Mouse (Mus musculus): ENCODE measurements around the gene Slc9a2.

Gene Slc9a2

DNA sequence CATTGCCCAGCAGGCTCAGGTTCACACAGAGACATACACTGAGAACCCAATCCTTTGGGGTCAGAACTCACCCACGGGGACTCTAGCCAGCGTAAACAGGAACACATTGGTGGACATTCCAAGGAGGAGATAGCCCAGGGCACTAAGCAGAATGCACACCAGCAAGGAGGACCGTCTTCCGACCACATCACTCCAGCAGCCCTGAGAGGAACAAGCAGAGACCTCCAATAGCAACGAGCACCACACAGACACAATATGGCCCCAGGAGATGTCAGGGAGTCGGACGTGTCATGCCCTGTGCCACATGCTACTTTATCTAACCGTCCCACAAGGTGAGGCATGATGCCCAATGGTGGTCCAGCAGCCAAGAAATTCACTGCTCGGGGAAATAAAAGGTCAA lies 103.9 kb downstream of the Slc9a2 start:
- DNase-seq (ENCODE audit: inconsistent age in 2 of 2, low spot score in 1 of 2): no peak

GRCm38 (mm10) chr1:40785876-40786445 lies 105.6 kb downstream of the Slc9a2 start:
- no peak for DNase-seq (ENCODE audit: inconsistent age in 2 of 2, low spot score in 1 of 2)

GRCm38 (mm10) chr1:40788956-40789355 lies 108.6 kb downstream of the Slc9a2 start:
- no peak for DNase-seq (ENCODE audit: inconsistent age in 2 of 2, low spot score in 1 of 2)

GRCm38 (mm10) chr1:40789666-40790233 lies 109.4 kb downstream of the Slc9a2 start:
- peak in 1 of 2 experiments; percentile 66 for DNase-seq (ENCODE audit: inconsistent age in 2 of 2, low spot score in 1 of 2)

GRCm38 (mm10) chr1:40790324-40791141 lies 110.2 kb downstream of the Slc9a2 start, which contains the start of gene Mfsd9:
Gene Mfsd9 (minus strand): TSS chr1:40790687.
- peak; percentile 93 to 98 for DNase-seq (ENCODE audit: inconsistent age in 2 of 2, low spot score in 1 of 2)

- DNase-seq (ENCODE audit: inconsistent age in 2 of 2, low spot score in 1 of 2): no peak
Measured at GRCm38 (mm10) chr1:40795508-40795907, 115.1 kb downstream of the Slc9a2 start.

- DNase-seq (ENCODE audit: inconsistent age in 2 of 2, low spot score in 1 of 2): peak; percentile 65 to 89
Measured at GRCm38 (mm10) chr1:40797348-40797747, 117.0 kb downstream of the Slc9a2 start.

- no peak for DNase-seq (ENCODE audit: inconsistent age in 2 of 2, low spot score in 1 of 2)
Measured at GRCm38 (mm10) chr1:40799121-40799520, 118.7 kb downstream of the Slc9a2 start.

GRCm38 (mm10) chr1:40800908-40801307 lies 120.5 kb downstream of the Slc9a2 start:
- DNase-seq (ENCODE audit: inconsistent age in 2 of 2, low spot score in 1 of 2): no peak

DNA sequence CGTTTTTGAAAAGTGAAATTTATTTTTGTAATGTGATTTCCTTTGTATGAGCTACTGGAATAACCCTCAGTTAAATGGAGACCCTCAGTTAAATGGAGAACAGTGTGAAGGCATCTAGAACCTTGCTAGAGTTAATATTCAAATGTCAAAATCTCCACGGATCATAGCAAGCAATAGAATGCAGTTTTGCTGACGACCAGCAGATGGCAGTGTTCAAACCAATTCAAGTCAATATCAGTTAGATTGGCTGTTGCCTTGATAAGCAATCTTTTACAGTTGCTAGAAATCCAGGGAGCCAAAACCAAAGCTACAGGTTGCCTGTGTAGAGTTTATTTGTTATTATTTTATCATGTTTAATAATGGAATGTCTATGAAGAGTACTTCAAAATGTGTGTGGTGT lies 122.4 kb downstream of the Slc9a2 start:
- DNase-seq (ENCODE audit: inconsistent age in 2 of 2, low spot score in 1 of 2): peak; percentile 23 to 80

DNA sequence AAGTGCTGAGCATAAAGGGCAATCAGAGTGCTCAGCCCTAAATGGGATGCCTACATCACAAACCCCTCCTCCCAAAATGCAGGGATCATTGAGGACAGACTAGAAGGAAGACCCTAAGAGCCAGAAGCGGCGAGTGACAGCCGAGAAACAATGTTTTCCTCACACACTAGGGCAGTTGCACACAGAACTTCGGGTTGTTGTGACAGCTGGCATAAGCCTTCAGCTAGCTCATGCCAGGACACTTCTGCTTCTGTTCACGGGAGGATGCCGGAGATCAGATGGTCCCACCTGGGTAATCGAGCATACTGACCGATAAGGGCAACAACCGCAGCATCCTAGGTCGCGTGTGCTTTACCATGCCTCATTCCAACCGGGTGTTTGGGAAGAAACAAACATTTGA lies 123.7 kb downstream of the Slc9a2 start:
- no peak for DNase-seq (ENCODE audit: inconsistent age in 2 of 2, low spot score in 1 of 2)

DNA sequence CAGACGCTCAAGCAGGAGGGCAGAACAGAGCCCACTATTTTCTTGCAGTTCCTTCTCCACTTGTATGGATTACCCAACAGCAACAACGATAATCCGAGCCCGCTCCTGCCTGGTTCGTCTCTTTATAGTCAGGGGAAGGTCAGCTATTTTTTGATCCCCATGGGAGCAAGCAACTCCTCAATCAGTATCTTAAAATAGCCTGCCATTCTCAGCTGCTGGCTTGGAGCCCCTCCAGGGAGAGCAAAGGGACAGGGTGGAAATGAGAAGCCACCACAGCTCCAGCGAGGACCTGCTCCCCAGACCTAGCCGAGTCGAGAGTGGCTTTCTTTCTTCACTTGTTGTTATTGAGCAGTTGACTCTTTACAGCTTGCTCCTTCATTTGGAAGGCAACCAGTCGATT lies 125.0 kb downstream of the Slc9a2 start, which contains the start of gene Tmem182:
Gene Tmem182 (plus strand): TSS at position 251 of the 400 bp plus-strand sequence.
- DNase-seq (ENCODE audit: inconsistent age in 2 of 2, low spot score in 1 of 2): peak; percentile 16 to 53

DNA sequence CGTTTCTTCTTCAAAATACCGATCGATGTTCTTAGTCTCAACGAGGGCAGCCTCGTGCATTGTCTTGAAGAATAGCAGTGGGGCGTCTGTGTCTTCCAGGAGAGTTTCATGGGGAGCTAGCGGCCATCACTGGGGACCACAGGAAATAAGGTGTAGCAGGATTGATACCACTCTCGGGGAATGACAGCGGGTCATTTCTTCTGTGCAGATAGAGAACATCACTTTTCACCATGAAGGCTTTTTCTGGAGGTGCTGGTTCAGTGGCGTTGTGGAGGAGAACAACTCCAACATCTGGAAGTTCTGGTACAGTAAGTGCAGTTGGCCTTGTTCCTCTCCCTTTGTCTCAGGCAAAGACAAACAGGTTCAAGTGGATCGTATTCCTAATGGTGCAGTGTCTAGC lies 125.5 kb downstream of the Slc9a2 start:
- no peak for DNase-seq (ENCODE audit: inconsistent age in 2 of 2, low spot score in 1 of 2)

DNA sequence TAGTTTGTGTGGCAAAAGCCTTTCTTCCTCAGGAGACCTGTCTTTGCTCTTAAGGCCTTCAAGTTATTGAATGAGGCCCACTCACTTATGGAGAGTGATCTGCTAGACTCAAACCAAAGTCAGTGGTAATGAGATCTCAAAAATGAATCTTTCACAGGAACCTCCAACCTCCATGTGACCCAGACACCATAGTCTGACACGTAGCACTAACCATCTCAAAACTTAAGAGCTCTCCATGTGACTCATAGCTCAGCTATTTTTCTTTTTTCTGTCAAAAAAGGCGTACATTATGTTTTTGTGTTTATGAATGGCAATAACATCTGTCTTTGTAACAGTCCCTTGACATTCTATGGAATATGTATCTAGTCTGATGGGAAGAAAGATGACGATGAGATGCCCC lies 128.3 kb downstream of the Slc9a2 start:
- no peak for DNase-seq (ENCODE audit: inconsistent age in 2 of 2, low spot score in 1 of 2)

DNA sequence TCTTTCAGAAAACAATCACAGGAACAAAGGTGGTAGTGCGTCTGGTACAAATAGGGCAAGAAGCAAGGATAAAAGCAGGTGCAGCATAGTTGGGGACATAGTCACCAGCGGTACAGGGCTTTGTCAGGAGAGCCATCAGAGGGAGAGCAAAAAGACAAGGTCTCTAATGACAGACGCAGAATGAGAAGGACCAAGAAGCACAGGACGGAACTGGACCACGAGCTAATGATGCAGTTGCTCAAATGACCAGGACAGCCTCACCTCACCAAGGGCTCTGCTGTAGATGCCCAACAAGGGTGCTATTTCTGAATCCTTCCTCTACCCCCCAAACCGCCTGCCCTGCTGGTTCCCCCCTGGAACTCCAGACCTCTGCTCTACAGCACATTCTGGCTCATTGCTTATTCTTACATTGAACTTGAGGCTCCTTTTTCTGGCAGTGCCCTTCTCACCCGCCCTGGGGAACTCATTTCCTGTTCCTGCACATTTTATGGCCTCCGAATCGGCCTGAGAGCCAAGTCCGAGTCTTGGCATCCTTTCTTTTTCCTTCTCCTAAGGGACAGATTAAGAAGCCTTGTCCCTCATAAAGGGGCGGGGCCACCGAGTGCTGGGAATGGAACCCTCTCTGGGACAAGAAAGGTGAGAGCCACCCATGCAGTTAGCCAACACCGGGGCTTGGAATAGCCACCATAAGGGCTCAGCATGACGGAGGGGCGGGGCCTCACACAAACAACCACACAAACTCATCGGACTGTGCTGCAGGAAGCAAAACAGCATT lies 134.9 kb downstream of the Slc9a2 start:
- no peak for DNase-seq (ENCODE audit: inconsistent age in 2 of 2, low spot score in 1 of 2)
